Mouse (Mus musculus): Measurements from ENCODE around the gene Enah. TPM values are rescaled to one million over a fixed set of nuclear protein-coding genes. Genes with fewer than 3 reads are reported as not detected.

The Enah gene
- polyA plus RNA-seq, 1 experiment from 2014 or later: 27.3 TPM

DNA sequence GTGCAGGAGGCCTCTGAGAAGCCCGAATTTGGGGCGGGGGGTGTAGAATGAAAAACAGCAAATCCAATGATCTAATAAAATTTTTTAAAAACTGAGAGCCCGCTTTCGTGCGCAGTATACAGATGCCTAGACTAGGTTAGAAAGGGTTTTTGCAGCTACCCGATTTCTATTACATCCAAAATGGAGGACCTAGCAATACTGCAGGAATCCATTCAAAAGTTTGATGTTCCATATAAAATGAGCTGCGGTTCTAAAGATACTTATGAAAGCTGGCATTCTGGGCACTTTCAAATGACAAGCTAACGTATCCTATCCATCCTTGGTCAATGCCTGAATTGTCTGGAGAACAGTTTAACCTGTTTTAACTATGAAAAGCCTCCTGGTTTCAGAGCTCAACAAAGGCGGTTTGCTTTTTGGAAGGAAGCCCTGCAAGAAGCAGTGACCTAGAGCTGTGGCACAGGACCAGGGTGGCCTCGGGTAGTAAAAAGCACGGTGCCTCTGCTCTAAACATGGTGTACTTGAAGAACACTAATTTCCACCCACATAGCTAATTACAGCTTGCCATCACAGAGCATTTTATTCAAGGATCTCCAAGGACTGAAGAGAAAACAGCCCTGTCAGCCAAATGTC, 1.2 kb upstream of the Enah start:
- peak overlapping the region; percentile 87 for H3K4me3 ChIP-seq (ENCODE audit: low read depth, low read length)
- peaks cover 23% of the 10 kb centered on the region for H3K4me1 ChIP-seq (ENCODE audit: control insufficient read depth, insufficient read depth, low read length)
- H3K4me2 ChIP-seq (ENCODE audit: low read length): peak overlapping the region; percentile 50
- peak overlapping the region; percentile 90 for H3K9ac ChIP-seq (ENCODE audit: low read depth, low read length)
- peak overlapping the region; percentile 99 for H3K27ac ChIP-seq (ENCODE audit: low read length)
- no peaks in the 10 kb centered on the region for H3K36me3 ChIP-seq (ENCODE audit: control insufficient read depth, insufficient read depth, low read length)
- WGBS: 9% methylated on average over 11 of the region's 11 CpGs
- no peaks in the 10 kb centered on the region for H3K9me3 ChIP-seq (replicated peaks; ENCODE audit: control insufficient read depth, low read length, poor library complexity, severe bottlenecking)
- peak; percentile 25; the same call in 1 of the 2 replicates for ATAC-seq
- no peaks in the 10 kb centered on the region for H3K27me3 ChIP-seq (ENCODE audit: control insufficient read depth, insufficient read depth, low read depth, low read length)

DNA sequence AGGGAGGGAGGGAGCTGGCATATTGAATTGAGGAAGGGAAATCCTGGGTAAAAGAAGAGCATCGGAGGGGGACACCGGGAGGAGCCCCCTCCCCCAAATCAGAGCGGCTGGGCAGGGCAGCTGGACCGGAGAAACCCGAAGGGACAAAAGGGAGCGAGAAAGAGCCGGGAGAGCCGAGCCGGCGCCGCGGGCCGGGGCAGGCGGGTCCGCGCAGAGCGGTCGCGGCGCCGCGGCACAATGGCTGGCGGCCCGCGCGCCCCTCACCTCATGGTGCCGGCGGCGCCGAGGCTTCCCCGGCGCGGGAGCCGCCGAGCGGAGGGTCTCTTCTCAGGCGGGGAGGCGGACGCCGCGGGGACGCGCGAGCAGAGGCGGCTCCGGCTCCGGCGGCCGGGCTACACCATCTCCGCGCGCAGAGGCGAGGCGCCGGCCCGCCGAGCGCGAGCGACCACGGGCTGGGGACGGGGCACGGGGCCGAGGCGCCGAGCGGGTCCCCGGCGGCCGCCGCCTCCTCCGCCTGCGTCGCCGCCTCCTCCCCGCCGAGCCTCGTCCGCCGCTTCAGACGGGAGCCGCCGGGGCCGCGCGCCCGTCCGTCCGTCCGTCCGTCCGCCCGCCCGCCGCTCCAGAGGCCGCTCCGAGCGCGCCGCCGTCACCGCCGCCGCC, 394 bp downstream of the Enah start:
- Histone ChIP-seq H3K27me3 (ENCODE audit: control insufficient read depth, insufficient read depth, low read depth, low read length) (no peaks in the 10 kb centered on the region), H3K4me2 (ENCODE audit: low read length) (peak overlapping the region; percentile 50), H3K9ac (ENCODE audit: low read depth, low read length) (peak overlapping the region; percentile 90), H3K36me3 (ENCODE audit: control insufficient read depth, insufficient read depth, low read length) (no peaks in the 10 kb centered on the region), H3K9me3 (replicated peaks; ENCODE audit: control insufficient read depth, low read length, poor library complexity, severe bottlenecking) (no peaks in the 10 kb centered on the region), H3K4me1 (ENCODE audit: control insufficient read depth, insufficient read depth, low read length) (peaks cover 27% of the 10 kb centered on the region), H3K27ac (ENCODE audit: low read length) (peak overlapping the region; percentile 99), H3K4me3 (ENCODE audit: low read depth, low read length) (peak overlapping the region; percentile 87)
- ATAC-seq: peak; percentile 77
- WGBS: 0% methylated on average over 30 of the region's 104 CpGs

DNA sequence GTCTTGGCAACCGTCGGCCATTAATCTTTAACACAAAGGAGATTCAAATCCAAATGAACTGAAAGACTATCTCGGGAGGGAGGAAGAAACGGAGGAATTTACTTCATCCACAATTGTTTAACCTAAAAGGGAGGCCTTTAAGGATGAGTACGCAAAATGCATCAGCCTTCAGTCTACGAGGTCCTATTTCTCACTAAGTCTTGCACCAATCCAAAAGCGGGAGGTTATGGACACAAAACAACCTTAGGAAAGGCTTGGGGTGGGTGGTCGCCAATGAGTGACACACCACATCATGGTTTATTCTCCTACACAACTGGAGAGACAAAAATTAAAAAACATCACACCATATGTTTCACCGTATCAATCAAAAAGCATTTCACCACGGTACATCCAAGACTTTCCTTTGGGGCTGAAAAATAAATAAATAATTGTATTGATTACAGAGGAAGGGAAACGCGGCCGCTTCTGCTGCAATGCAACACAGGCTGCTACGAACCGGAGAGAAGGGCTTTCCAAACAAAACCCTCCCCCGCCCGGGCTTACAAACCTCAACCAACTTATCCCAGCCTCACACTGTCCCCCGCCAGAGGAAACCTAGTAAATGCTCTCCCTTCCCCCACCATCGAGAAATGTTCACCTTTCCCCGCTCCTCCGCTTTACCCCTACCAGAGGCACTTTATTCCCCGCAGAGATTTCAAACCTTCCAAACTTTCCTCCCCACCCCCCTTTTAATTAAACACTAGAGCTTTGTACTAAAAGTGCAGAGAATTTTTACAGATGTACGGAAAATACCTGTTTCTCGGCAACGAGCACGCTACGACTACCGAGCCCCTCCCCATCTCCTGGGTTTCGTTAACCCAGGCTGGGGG, 1.2 kb downstream of the Enah start:
- Histone ChIP-seq H3K4me3 (ENCODE audit: low read depth, low read length) (peak overlapping the region; percentile 87), H3K4me1 (ENCODE audit: control insufficient read depth, insufficient read depth, low read length) (peaks cover 33% of the 10 kb centered on the region), H3K27me3 (ENCODE audit: control insufficient read depth, insufficient read depth, low read depth, low read length) (no peaks in the 10 kb centered on the region), H3K36me3 (ENCODE audit: control insufficient read depth, insufficient read depth, low read length) (no peaks in the 10 kb centered on the region), H3K9me3 (replicated peaks; ENCODE audit: control insufficient read depth, low read length, poor library complexity, severe bottlenecking) (no peaks in the 10 kb centered on the region), H3K27ac (ENCODE audit: low read length) (peak overlapping the region; percentile 99), H3K4me2 (ENCODE audit: low read length) (peak overlapping the region; percentile 50), H3K9ac (ENCODE audit: low read depth, low read length) (peak overlapping the region; percentile 90)
- peak; percentile 16; the same call in 1 of the 2 replicates for ATAC-seq
- WGBS: under 1% methylated on average over 29 of the region's 29 CpGs

DNA sequence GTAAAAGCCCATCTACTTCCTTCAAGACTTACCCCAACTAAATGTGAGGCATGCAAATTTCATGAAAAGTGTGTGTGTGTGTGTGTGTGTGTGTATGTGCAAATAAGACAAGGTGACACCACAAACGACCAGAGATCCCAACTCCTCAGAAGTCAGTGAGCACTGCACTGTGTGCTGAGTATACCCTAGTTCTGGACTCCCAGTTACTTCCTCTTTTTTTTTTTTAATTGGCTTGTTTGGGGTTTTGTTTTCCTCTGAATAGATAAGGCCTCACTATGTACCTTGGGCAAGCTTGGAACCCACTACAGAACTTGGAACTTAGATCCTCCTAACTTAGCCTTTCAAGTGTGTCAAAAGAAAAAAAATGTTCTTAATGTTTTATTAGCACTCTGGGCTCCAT, 14.0 kb downstream of the Enah start:
- no peak overlapping the region for H3K4me3 ChIP-seq (ENCODE audit: low read depth, low read length)
- no peak for ATAC-seq
- no peaks in the 10 kb centered on the region for H3K4me1 ChIP-seq (ENCODE audit: control insufficient read depth, insufficient read depth, low read length)
- H3K4me2 ChIP-seq (ENCODE audit: low read length): no peak overlapping the region
- H3K9ac ChIP-seq (ENCODE audit: low read depth, low read length): no peak overlapping the region
- H3K27ac ChIP-seq (ENCODE audit: low read length): no peak overlapping the region
- H3K9me3 ChIP-seq (replicated peaks; ENCODE audit: control insufficient read depth, low read length, poor library complexity, severe bottlenecking): no peaks in the 10 kb centered on the region
- no peaks in the 10 kb centered on the region for H3K27me3 ChIP-seq (ENCODE audit: control insufficient read depth, insufficient read depth, low read depth, low read length)
- no peaks in the 10 kb centered on the region for H3K36me3 ChIP-seq (ENCODE audit: control insufficient read depth, insufficient read depth, low read length)
- 83% methylated on average over 1 of the region's 1 CpGs for WGBS

DNA sequence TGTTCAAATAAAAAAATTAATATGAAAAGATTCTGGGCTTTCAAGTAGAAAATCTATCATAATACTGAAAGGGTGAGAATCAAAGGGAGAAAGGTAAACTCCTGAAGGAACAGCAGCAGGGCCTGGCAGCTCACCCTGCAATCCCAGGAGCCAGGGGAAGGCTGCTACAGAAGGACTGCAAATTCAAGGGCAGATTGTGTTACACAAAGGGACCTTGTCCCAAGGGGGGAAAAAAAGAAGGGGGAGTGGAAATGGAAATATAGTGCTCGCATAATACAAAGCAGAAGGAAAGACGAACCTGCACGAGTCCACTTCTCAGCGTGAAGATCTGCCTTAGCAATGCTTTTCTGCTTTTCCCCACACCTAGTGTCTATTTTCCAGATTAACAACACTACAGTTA, 21.1 kb downstream of the Enah start:
- Histone ChIP-seq H3K27me3 (ENCODE audit: control insufficient read depth, insufficient read depth, low read depth, low read length) (no peaks in the 10 kb centered on the region), H3K27ac (ENCODE audit: low read length) (no peak overlapping the region), H3K4me3 (ENCODE audit: low read depth, low read length) (no peak overlapping the region), H3K4me2 (ENCODE audit: low read length) (no peak overlapping the region), H3K36me3 (ENCODE audit: control insufficient read depth, insufficient read depth, low read length) (no peaks in the 10 kb centered on the region), H3K9me3 (replicated peaks; ENCODE audit: control insufficient read depth, low read length, poor library complexity, severe bottlenecking) (no peaks in the 10 kb centered on the region), H3K9ac (ENCODE audit: low read depth, low read length) (no peak overlapping the region), H3K4me1 (ENCODE audit: control insufficient read depth, insufficient read depth, low read length) (peaks cover 27% of the 10 kb centered on the region)
- ATAC-seq: no peak
- WGBS: 21% methylated on average over 4 of the region's 4 CpGs

DNA sequence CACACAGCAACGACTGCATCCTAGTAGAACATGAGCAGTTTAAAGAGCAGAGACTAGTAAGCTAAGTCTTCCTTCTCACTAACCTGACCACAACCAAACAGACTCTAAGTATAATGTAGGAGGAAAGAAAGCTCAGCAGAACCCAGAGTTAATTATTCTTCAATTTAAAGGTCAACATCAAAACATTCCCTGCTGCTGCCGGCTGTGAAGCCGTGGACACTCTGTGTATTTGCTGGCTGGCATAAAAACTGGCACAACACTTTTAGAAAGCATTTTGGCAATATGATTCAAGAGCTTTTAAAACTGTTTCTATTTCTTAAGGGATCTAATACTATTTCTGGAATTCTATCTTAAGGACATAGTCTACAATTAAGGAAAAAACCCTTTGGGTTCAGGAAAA, 22.0 kb downstream of the Enah start:
- no peak overlapping the region for H3K9ac ChIP-seq (ENCODE audit: low read depth, low read length)
- no peak overlapping the region for H3K4me3 ChIP-seq (ENCODE audit: low read depth, low read length)
- ATAC-seq: no peak
- WGBS: 68% methylated on average over 3 of the region's 3 CpGs
- no peaks in the 10 kb centered on the region for H3K9me3 ChIP-seq (replicated peaks; ENCODE audit: control insufficient read depth, low read length, poor library complexity, severe bottlenecking)
- H3K27me3 ChIP-seq (ENCODE audit: control insufficient read depth, insufficient read depth, low read depth, low read length): no peaks in the 10 kb centered on the region
- H3K4me2 ChIP-seq (ENCODE audit: low read length): no peak overlapping the region
- H3K4me1 ChIP-seq (ENCODE audit: control insufficient read depth, insufficient read depth, low read length): peaks cover 33% of the 10 kb centered on the region
- no peak overlapping the region for H3K27ac ChIP-seq (ENCODE audit: low read length)
- no peaks in the 10 kb centered on the region for H3K36me3 ChIP-seq (ENCODE audit: control insufficient read depth, insufficient read depth, low read length)

DNA sequence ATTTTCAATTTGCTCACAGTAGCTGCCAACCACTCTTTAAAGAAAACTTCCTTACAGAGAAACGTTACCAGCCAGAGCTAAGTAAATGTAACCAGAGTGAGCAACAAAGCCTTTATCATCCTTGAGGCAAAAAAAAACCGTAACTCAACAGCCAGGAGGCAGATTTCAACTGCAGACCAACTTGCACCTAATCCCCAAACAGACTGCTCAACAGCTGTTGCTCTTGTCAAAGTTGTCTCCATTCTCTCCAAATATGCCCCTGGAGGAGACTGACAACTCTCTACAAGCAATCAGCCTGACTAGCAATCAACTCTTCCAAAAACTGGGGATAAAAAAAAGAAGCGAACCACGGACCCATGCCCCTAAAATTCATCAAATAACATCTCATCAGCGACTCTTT, 26.2 kb downstream of the Enah start:
- H3K4me2 ChIP-seq (ENCODE audit: low read length): no peak overlapping the region
- no peak overlapping the region for H3K4me3 ChIP-seq (ENCODE audit: low read depth, low read length)
- no peaks in the 10 kb centered on the region for H3K27me3 ChIP-seq (ENCODE audit: control insufficient read depth, insufficient read depth, low read depth, low read length)
- no peaks in the 10 kb centered on the region for H3K36me3 ChIP-seq (ENCODE audit: control insufficient read depth, insufficient read depth, low read length)
- no peaks in the 10 kb centered on the region for H3K9me3 ChIP-seq (replicated peaks; ENCODE audit: control insufficient read depth, low read length, poor library complexity, severe bottlenecking)
- no peak overlapping the region for H3K27ac ChIP-seq (ENCODE audit: low read length)
- peaks cover 28% of the 10 kb centered on the region for H3K4me1 ChIP-seq (ENCODE audit: control insufficient read depth, insufficient read depth, low read length)
- 59% methylated on average over 5 of the region's 5 CpGs for WGBS
- no peak for ATAC-seq
- no peak overlapping the region for H3K9ac ChIP-seq (ENCODE audit: low read depth, low read length)

DNA sequence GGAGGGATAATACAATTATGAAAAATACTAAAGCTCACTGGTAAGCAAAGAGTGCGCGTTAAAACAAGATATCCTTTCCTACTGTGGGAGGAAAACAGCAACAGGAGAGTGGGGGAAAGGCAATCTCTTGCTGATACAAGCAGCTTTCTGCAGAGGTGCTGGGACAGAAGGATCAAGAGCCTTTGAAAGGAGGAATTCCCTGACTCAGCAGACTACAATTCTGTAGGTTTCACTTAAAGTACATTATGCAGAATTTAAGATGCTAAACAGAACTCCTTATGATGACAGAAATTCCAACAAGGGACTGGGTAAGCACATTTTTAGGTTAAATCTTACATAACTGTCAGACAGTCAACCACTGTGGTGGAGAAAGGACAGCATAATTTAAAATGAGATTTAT, 31.4 kb downstream of the Enah start:
- H3K4me1 ChIP-seq (ENCODE audit: control insufficient read depth, insufficient read depth, low read length): peaks cover 10% of the 10 kb centered on the region
- H3K9me3 ChIP-seq (replicated peaks; ENCODE audit: control insufficient read depth, low read length, poor library complexity, severe bottlenecking): no peaks in the 10 kb centered on the region
- ATAC-seq: no peak
- H3K27me3 ChIP-seq (ENCODE audit: control insufficient read depth, insufficient read depth, low read depth, low read length): no peaks in the 10 kb centered on the region
- H3K9ac ChIP-seq (ENCODE audit: low read depth, low read length): no peak overlapping the region
- no peak overlapping the region for H3K4me2 ChIP-seq (ENCODE audit: low read length)
- no peak overlapping the region for H3K27ac ChIP-seq (ENCODE audit: low read length)
- H3K4me3 ChIP-seq (ENCODE audit: low read depth, low read length): no peak overlapping the region
- 64% methylated on average over 2 of the region's 2 CpGs for WGBS
- H3K36me3 ChIP-seq (ENCODE audit: control insufficient read depth, insufficient read depth, low read length): no peaks in the 10 kb centered on the region

DNA sequence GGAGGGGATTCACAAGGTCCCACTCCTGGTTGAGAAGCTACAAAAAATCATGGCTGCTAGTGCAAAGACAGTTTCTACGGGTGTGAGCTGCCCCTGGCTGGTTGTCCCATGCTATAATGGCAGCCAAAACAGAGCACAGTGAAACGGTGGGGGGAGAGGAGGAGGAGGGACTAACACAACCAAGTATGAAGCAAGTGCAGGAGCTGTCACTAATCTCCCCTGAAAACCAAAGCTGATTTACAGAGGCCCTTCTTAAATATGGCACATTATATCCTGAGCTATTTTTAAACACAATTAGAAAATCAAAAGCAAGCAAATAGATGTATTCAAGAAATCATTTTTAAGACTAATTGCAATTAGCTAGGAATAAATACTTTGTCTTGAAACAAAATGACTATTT, 32.6 kb downstream of the Enah start:
- 25% methylated on average over 2 of the region's 2 CpGs for WGBS
- Histone ChIP-seq H3K4me2 (ENCODE audit: low read length) (no peak overlapping the region), H3K27ac (ENCODE audit: low read length) (no peak overlapping the region), H3K4me1 (ENCODE audit: control insufficient read depth, insufficient read depth, low read length) (peaks cover 7% of the 10 kb centered on the region), H3K9ac (ENCODE audit: low read depth, low read length) (no peak overlapping the region), H3K9me3 (replicated peaks; ENCODE audit: control insufficient read depth, low read length, poor library complexity, severe bottlenecking) (no peaks in the 10 kb centered on the region), H3K36me3 (ENCODE audit: control insufficient read depth, insufficient read depth, low read length) (no peaks in the 10 kb centered on the region), H3K4me3 (ENCODE audit: low read depth, low read length) (no peak overlapping the region), H3K27me3 (ENCODE audit: control insufficient read depth, insufficient read depth, low read depth, low read length) (no peaks in the 10 kb centered on the region)
- no peak for ATAC-seq

Data from midbrain, embryonic 16.5 days (tissue).